Mouse (Mus musculus) C2C12 (cell line): ENCODE data around the gene Gpx6. TPM values are rescaled to one million over a fixed set of nuclear protein-coding genes. Genes with fewer than 3 reads are reported as not detected.

ENCODE experiments used
- H3K27me3 ChIP-seq: one replicate; pipeline ENCODE4 v1.6.1; 2011; ENCODE audit not compliant: control insufficient read depth, insufficient read depth, insufficient read length
- H3K36me3 ChIP-seq: one replicate; pipeline ENCODE4 v1.6.1; 2011; ENCODE audit not compliant: control insufficient read depth, insufficient read depth
- H3K4me3 ChIP-seq: one replicate; pipeline ENCODE4 v1.5.1; 2011; ENCODE audit warnings: mild to moderate bottlenecking, control low read depth; ENCODE audit not compliant: poor library complexity, insufficient read depth, severe bottlenecking
- H3K79me2 ChIP-seq: one replicate; pipeline ENCODE4 v1.6.1; 2011; ENCODE audit not compliant: control insufficient read depth, insufficient read depth
- H3K79me3 ChIP-seq: one replicate; pipeline ENCODE4 v1.6.1; 2011; ENCODE audit warnings: low read depth, control low read depth
- H3ac ChIP-seq: one replicate; pipeline ENCODE3; 2011; ENCODE audit warnings: low read depth; ENCODE audit not compliant: control insufficient read depth, insufficient read length
- CEBPB ChIP-seq: IDR thresholded peaks from one replicate; pipeline ENCODE4 v1.6.1; 2011; ENCODE audit warnings: low read depth, mild to moderate bottlenecking, control low read depth, moderate library complexity
- CTCF ChIP-seq: IDR thresholded peaks from one replicate; pipeline ENCODE4 v1.5.1; 2011; ENCODE audit not compliant: control insufficient read depth, insufficient read depth, insufficient read length
- FOSL1 ChIP-seq: IDR thresholded peaks from one replicate; pipeline ENCODE4 v1.8.0; 2011; ENCODE audit warnings: mild to moderate bottlenecking, low read length; ENCODE audit not compliant: poor library complexity, insufficient read depth, severe bottlenecking
- MAX ChIP-seq: IDR thresholded peaks from one replicate; pipeline ENCODE4 v1.6.1; 2011; ENCODE audit warnings: mild to moderate bottlenecking, control low read depth
- MYOD1 ChIP-seq: IDR thresholded peaks from one replicate; pipeline ENCODE4 v1.6.1; 2011; ENCODE audit warnings: low read depth; ENCODE audit not compliant: control insufficient read depth, insufficient read length
- MYOG ChIP-seq: IDR thresholded peaks from one replicate; pipeline ENCODE4 v1.6.1; 2011; ENCODE audit not compliant: control insufficient read depth, insufficient read length; ENCODE audit errors: extremely low read depth
- USF1 ChIP-seq: IDR thresholded peaks from one replicate; pipeline ENCODE4 v1.6.1; 2011; ENCODE audit warnings: low read depth, mild to moderate bottlenecking, control low read depth, moderate library complexity
- polyA plus RNA-seq: library from polyadenylated mRNA; unstranded; fragments of >200 nt; fragmentation: generic; extraction: Trizol; gene quantifications from one replicate; pipeline ENCODE4 v1.2.1, GENCODE M21; 2012; ENCODE audit warnings: missing spikeins

Gene Gpx6
- polyA plus RNA-seq, 1 experiment, result not detected

- no peaks in the 10 kb centered on the region for H3K79me3 ChIP-seq
- no peaks in the 10 kb centered on the region for H3K36me3 ChIP-seq
- H3ac ChIP-seq, result no peak overlapping the region
- TF ChIP-seq CEBPB, result no peak
- no peaks in the 10 kb centered on the region for H3K79me2 ChIP-seq
- no peaks in the 10 kb centered on the region for H3K27me3 ChIP-seq
- no peak overlapping the region for H3K4me3 ChIP-seq
These were observed 8.3 kb downstream of the Gpx6 start for GRCm38 (mm10) chr13:21320262-21320661.

GRCm38 (mm10) chr13:21321890-21322494 is 10.1 kb downstream of the Gpx6 start:
- Histone ChIP-seq H3K27me3 (no peaks in the 10 kb centered on the region), H3ac (no peak overlapping the region), H3K4me3 (no peak overlapping the region), H3K36me3 (no peaks in the 10 kb centered on the region), H3K79me2 (no peaks in the 10 kb centered on the region), H3K79me3 (no peaks in the 10 kb centered on the region)
- TF ChIP-seq MAX (no peak), MYOG (no peak), CEBPB (no peak), FOSL1 (no peak), USF1 (no peak), CTCF (no peak), MYOD1 (no peak)

- H3K36me3 ChIP-seq, result no peaks in the 10 kb centered on the region
- no peak overlapping the region for H3K4me3 ChIP-seq
- no peaks in the 10 kb centered on the region for H3K79me3 ChIP-seq
- no peaks in the 10 kb centered on the region for H3K79me2 ChIP-seq
- no peak overlapping the region for H3ac ChIP-seq
- H3K27me3 ChIP-seq, result no peaks in the 10 kb centered on the region
- TF ChIP-seq CEBPB (no peak), USF1 (no peak), CTCF (no peak), MYOD1 (no peak), MAX (no peak)
These were observed 10.8 kb downstream of the Gpx6 start for GRCm38 (mm10) chr13:21322509-21323375.

GRCm38 (mm10) chr13:21323405-21323804 is 11.5 kb downstream of the Gpx6 start:
- H3K36me3 ChIP-seq, result no peaks in the 10 kb centered on the region
- no peaks in the 10 kb centered on the region for H3K79me2 ChIP-seq
- no peak for TF ChIP-seq MYOG
- no peak for TF ChIP-seq MAX
- no peak for TF ChIP-seq CEBPB
- no peak for TF ChIP-seq MYOD1
- TF ChIP-seq USF1, result no peak
- TF ChIP-seq CTCF, result no peak
- no peak overlapping the region for H3ac ChIP-seq
- no peak overlapping the region for H3K4me3 ChIP-seq
- no peaks in the 10 kb centered on the region for H3K79me3 ChIP-seq
- no peaks in the 10 kb centered on the region for H3K27me3 ChIP-seq

GRCm38 (mm10) chr13:21326191-21326590 is 14.3 kb downstream of the Gpx6 start:
- H3K79me2 ChIP-seq, result no peaks in the 10 kb centered on the region
- H3ac ChIP-seq, result no peak overlapping the region
- no peaks in the 10 kb centered on the region for H3K27me3 ChIP-seq
- TF ChIP-seq MAX (no peak), USF1 (no peak), FOSL1 (no peak)
- no peaks in the 10 kb centered on the region for H3K36me3 ChIP-seq
- no peaks in the 10 kb centered on the region for H3K79me3 ChIP-seq
- H3K4me3 ChIP-seq, result no peak overlapping the region

GRCm38 (mm10) chr13:21326657-21327211 is 14.8 kb downstream of the Gpx6 start:
- peak overlapping the region; percentile 23 for H3K4me3 ChIP-seq

More at GRCm38 (mm10) chr13:21326657-21327211, 14.8 kb downstream of the Gpx6 start:
- Histone ChIP-seq H3K27me3 (no peaks in the 10 kb centered on the region), H3K79me3 (no peaks in the 10 kb centered on the region), H3K79me2 (no peaks in the 10 kb centered on the region), H3K36me3 (no peaks in the 10 kb centered on the region), H3ac (no peak overlapping the region)
- TF ChIP-seq MYOG (no peak), MAX (peak; percentile 43), CTCF (peak; percentile 41)
